Mouse (Mus musculus) CH12.LX (cell line): ENCODE data around the gene Ece2. TPM values are rescaled to one million over a fixed set of nuclear protein-coding genes. Genes with fewer than 3 reads are reported as not detected.

Experiments
- DNase-seq: peaks from one replicate; pipeline ENCODE4 v3.0.0-alpha.2; 2013; ENCODE audit errors: extremely low read depth
- H3K27ac ChIP-seq: 2 replicates; pipeline ENCODE4 v1.5.1; 2012; ENCODE audit warnings: low read depth, mild to moderate bottlenecking, control low read depth, moderate library complexity; ENCODE audit not compliant: insufficient read depth
- H3K27me3 ChIP-seq: replicated peaks from 2 replicates; pipeline ENCODE3; 2012; ENCODE audit warnings: inconsistent platforms
- H3K36me3 ChIP-seq, 2 experiments: replicated peaks in 1 of 2; 2 replicates each; pipeline versions ENCODE3 to v1.6.1; 2012; ENCODE audit warnings: inconsistent platforms in 1 of 2, low read length in 1 of 2, mild to moderate bottlenecking in 1 of 2, mixed read lengths in 1 of 2, moderate library complexity in 1 of 2; ENCODE audit not compliant: control insufficient read depth in 1 of 2, insufficient read depth in 1 of 2
- H3K4me1 ChIP-seq, 2 experiments: 2 replicates each; pipeline ENCODE4 v1.6.1; 2012; ENCODE audit warnings: inconsistent platforms in 1 of 2, moderate library complexity in 1 of 2; ENCODE audit not compliant: insufficient read depth in 2 of 2, control insufficient read depth in 1 of 2
- H3K4me2 ChIP-seq: 2 replicates; pipeline ENCODE4 v1.6.1; 2012; ENCODE audit warnings: low read depth, mild to moderate bottlenecking, control low read depth; ENCODE audit not compliant: poor library complexity, insufficient read depth, severe bottlenecking
- H3K4me3 ChIP-seq, 3 experiments: fragments of 150-350 bp in 1 of 3; sonication (generic) in 1 of 3; replicated peaks in 1 of 3; 2 replicates each; pipeline versions ENCODE3 to v1.5.1; 2011 to 2012; ENCODE audit warnings: low read depth in 2 of 3, low read length in 2 of 3, mild to moderate bottlenecking in 2 of 3, moderate library complexity in 2 of 3, control low read depth in 1 of 3, improper control_type of control experiment in 1 of 3, inconsistent platforms in 1 of 3, mixed read lengths in 1 of 3; ENCODE audit not compliant: poor library complexity in 1 of 3
- H3K79me2 ChIP-seq: replicated peaks from 2 replicates; pipeline ENCODE4 v1.6.1; 2012; ENCODE audit warnings: mild to moderate bottlenecking, moderate library complexity; ENCODE audit not compliant: control insufficient read depth, poor library complexity, insufficient read depth, severe bottlenecking; ENCODE audit errors: extremely low read depth
- H3K9ac ChIP-seq: 2 replicates; pipeline ENCODE4 v1.6.1; 2012; ENCODE audit warnings: low read depth, mild to moderate bottlenecking, control low read depth, moderate library complexity; ENCODE audit not compliant: insufficient read depth
- H3K9me3 ChIP-seq: replicated peaks from 2 replicates; pipeline ENCODE3; 2012; ENCODE audit warnings: low read length, inconsistent platforms, mixed read lengths
- CHD2 ChIP-seq: IDR thresholded peaks from 2 replicates; pipeline ENCODE4 v1.6.1; 2011; ENCODE audit warnings: low read length, improper control_type of control experiment
- ELF1 ChIP-seq: IDR thresholded peaks from 2 replicates; pipeline ENCODE4 v1.6.1; 2014; ENCODE audit warnings: low read depth, mild to moderate bottlenecking, inconsistent platforms, low read length, improper control_type of control experiment
- ETS1 ChIP-seq: conservative IDR thresholded peaks from 2 replicates; pipeline ENCODE4 v1.6.1; 2012; ENCODE audit warnings: low read depth, mild to moderate bottlenecking, inconsistent platforms, low read length, improper control_type of control experiment, moderate library complexity
- GABPA ChIP-seq: IDR thresholded peaks from 2 replicates; pipeline ENCODE4 v1.6.1; 2012; ENCODE audit warnings: low read depth, low read length, improper control_type of control experiment, inconsistent platforms; ENCODE audit not compliant: insufficient replicate concordance
- HCFC1 ChIP-seq: IDR thresholded peaks from 2 replicates; pipeline ENCODE4 v1.6.1; 2012; ENCODE audit warnings: low read depth, mild to moderate bottlenecking, inconsistent platforms, low read length, improper control_type of control experiment
- JUN ChIP-seq: IDR thresholded peaks from 2 replicates; pipeline ENCODE4 v1.6.1; 2011; ENCODE audit warnings: low read depth, mild to moderate bottlenecking, low read length, improper control_type of control experiment, moderate library complexity; ENCODE audit not compliant: insufficient read depth
- JUND ChIP-seq: conservative IDR thresholded peaks from 2 replicates; pipeline ENCODE4 v1.6.1; 2011; ENCODE audit warnings: low read depth, low read length, improper control_type of control experiment
- KAT2A ChIP-seq: IDR thresholded peaks from 2 replicates; pipeline ENCODE4 v1.6.1; 2012; ENCODE audit warnings: low read length, improper control_type of control experiment, inconsistent platforms; ENCODE audit not compliant: insufficient replicate concordance
- MAFK ChIP-seq: IDR thresholded peaks from 2 replicates; pipeline ENCODE4 v1.6.1; 2011; ENCODE audit warnings: low read length, improper control_type of control experiment; ENCODE audit not compliant: insufficient replicate concordance
- MAX ChIP-seq: IDR thresholded peaks from 2 replicates; pipeline ENCODE4 v1.6.1; 2011; ENCODE audit warnings: low read length, improper control_type of control experiment
- MEF2A ChIP-seq: IDR thresholded peaks from 2 replicates; pipeline ENCODE4 v1.6.1; 2014; ENCODE audit warnings: low read depth, mild to moderate bottlenecking, inconsistent platforms, low read length, improper control_type of control experiment, borderline replicate concordance
- MXI1 ChIP-seq: IDR thresholded peaks from 2 replicates; pipeline ENCODE4 v1.6.1; 2011; ENCODE audit warnings: mild to moderate bottlenecking, low read depth, low read length, improper control_type of control experiment
- NELFE ChIP-seq: IDR thresholded peaks from 2 replicates; pipeline ENCODE4 v1.6.1; 2011; ENCODE audit warnings: low read depth, low read length, improper control_type of control experiment
- RAD21 ChIP-seq: IDR thresholded peaks from 2 replicates; pipeline ENCODE4 v1.6.1; 2011; ENCODE audit warnings: low read depth, mild to moderate bottlenecking, low read length, improper control_type of control experiment, moderate library complexity
- SMC3 ChIP-seq: IDR thresholded peaks from 2 replicates; pipeline ENCODE4 v1.6.1; 2011; ENCODE audit warnings: low read depth, low read length, improper control_type of control experiment
- TBP ChIP-seq: conservative IDR thresholded peaks from 2 replicates; pipeline ENCODE4 v1.6.1; 2011; ENCODE audit warnings: low read depth, low read length, improper control_type of control experiment
- UBTF ChIP-seq: IDR thresholded peaks from 2 replicates; pipeline ENCODE4 v1.6.1; 2012; ENCODE audit warnings: low read depth, mild to moderate bottlenecking, inconsistent platforms, low read length, improper control_type of control experiment, moderate library complexity
- USF1 ChIP-seq: IDR thresholded peaks from 2 replicates; pipeline ENCODE4 v1.6.1; 2014; ENCODE audit warnings: low read depth, mild to moderate bottlenecking, inconsistent platforms, low read length, improper control_type of control experiment
- USF2 ChIP-seq: conservative IDR thresholded peaks from 2 replicates; pipeline ENCODE4 v1.6.1; 2011; ENCODE audit warnings: low read depth, low read length, improper control_type of control experiment
- ZC3H11A ChIP-seq: IDR thresholded peaks from 2 replicates; pipeline ENCODE4 v1.6.1; 2012; ENCODE audit warnings: low read depth, mild to moderate bottlenecking, inconsistent platforms, low read length, improper control_type of control experiment
- ZMIZ1 ChIP-seq: IDR thresholded peaks from 2 replicates; pipeline ENCODE4 v1.6.1; 2012; ENCODE audit warnings: low read depth, mild to moderate bottlenecking, inconsistent platforms, low read length, improper control_type of control experiment
- ZNF384 ChIP-seq: IDR thresholded peaks from 2 replicates; pipeline ENCODE4 v1.6.1; 2012; ENCODE audit warnings: low read depth, low read length, improper control_type of control experiment, inconsistent platforms
- dilution Hi-C: fragments of 300-500 bp; cut with MboI; formaldehyde crosslinking; loops from 2 replicates; pipeline ENCODE4 v1.14.3; 2020; ENCODE audit warnings: low sequenced_read_pairs; ENCODE audit not compliant: extremely low pct_unique_long_range_greater_than_20kb, extremely low pct_ligation_motif_present
- in situ Hi-C: fragments of 300-500 bp; cut with MboI; formaldehyde crosslinking; loops from 3 replicates; pipeline ENCODE4 v1.14.3; 2019; ENCODE audit warnings: low sequenced_read_pairs, low pct_ligation_motif_present, low pct_unique_long_range_greater_than_20kb, mixed read lengths
- polyA plus RNA-seq: library from polyadenylated mRNA; unstranded; fragments of >175 nt; gene quantifications from 2 replicates; pipeline ENCODE4 v1.2.1, GENCODE M21; 2012; ENCODE audit warnings: low read depth; ENCODE audit not compliant: insufficient read length
- total RNA-seq, 2 experiments: library from RNA; depleted of rRNA; stranded (reverse); fragments of 300-350 nt in 1 of 2; fragments of >200 nt in 1 of 2; gene quantifications; 2 replicates each; pipeline ENCODE4 v1.2.3; 2012 to 2014

The Ece2 gene
- total and polyA plus RNA-seq, 3 experiments = 0.17 to 0.34 (median 0.26) TPM

GRCm38 (mm10) chr16:20591076-20591705, 38.4 kb upstream of the Ece2 start:
- H3K4me1 ChIP-seq = peaks cover 0 to 11% of the 10 kb centered on the region in 2 experiments; a peak in 2 of 4 replicates
- no peak overlapping the region for H3K4me3 ChIP-seq
- in situ Hi-C loops (no loop called here), dilution Hi-C loops (no loop called here)
- H3K9me3 ChIP-seq = peaks cover 7% of the 10 kb centered on the region
- no peak for TF ChIP-seq CHD2
- TF ChIP-seq JUN = no peak
- no peak for TF ChIP-seq ZNF384
- TF ChIP-seq USF1 = no peak
- TF ChIP-seq SMC3 = no peak
- no peak for TF ChIP-seq KAT2A
- no peak for TF ChIP-seq ZC3H11A
- no peak for TF ChIP-seq HCFC1
- no peak for TF ChIP-seq ETS1
- TF ChIP-seq MAX = no peak
- no peak for TF ChIP-seq MXI1
- TF ChIP-seq RAD21 = no peak
- TF ChIP-seq TBP = no peak
- no peak for TF ChIP-seq MAFK
- no peak for TF ChIP-seq ELF1
- no peak for TF ChIP-seq NELFE
- no peak for TF ChIP-seq UBTF
- DNase-seq = no peak
- no peak overlapping the region for H3K9ac ChIP-seq
- no peak overlapping the region for H3K4me2 ChIP-seq
- no peaks in the 10 kb centered on the region for H3K79me2 ChIP-seq
- no peaks in the 10 kb centered on the region for H3K36me3 ChIP-seq
- H3K27ac ChIP-seq = no peak overlapping the region
- peaks cover 79% of the 10 kb centered on the region for H3K27me3 ChIP-seq

- Histone ChIP-seq H3K4me2 (no peak overlapping the region), H3K36me3 (no peaks in the 10 kb centered on the region), H3K4me1 (peaks cover 0 to 4% of the 10 kb centered on the region in 2 experiments; a peak in 2 of 4 replicates), H3K4me3 (no peak overlapping the region), H3K9me3 (peaks cover 4% of the 10 kb centered on the region), H3K27me3 (peaks cover 54% of the 10 kb centered on the region), H3K27ac (no peak overlapping the region), H3K79me2 (no peaks in the 10 kb centered on the region), H3K9ac (no peak overlapping the region)
- no peak for DNase-seq
- TF ChIP-seq MXI1 (no peak), USF2 (no peak), ZNF384 (no peak), KAT2A (no peak), MAFK (no peak), MEF2A (no peak), ZMIZ1 (no peak), GABPA (no peak), JUND (no peak)
- in situ Hi-C loops (no loop called here), dilution Hi-C loops (no loop called here)
Measured at GRCm38 (mm10) chr16:20595060-20595673, 34.5 kb upstream of the Ece2 start.
